Mouse (Mus musculus) embryonic facial prominence, embryonic 10.5 days (tissue): ENCODE data around the gene Evc2. TPM values are rescaled to one million over a fixed set of nuclear protein-coding genes. Genes with fewer than 3 reads are reported as not detected.
A peak's percentile ranks its signal among the peaks of the same experiment; 100 is the strongest.

Experiments used
- DNase-seq: peaks from one replicate; pipeline ENCODE4 v3.0.0-alpha.2; 2017; ENCODE audit warnings: low spot score
- H3K27ac ChIP-seq: fragments of 300-500 bp; sonication (generic); replicated peaks from 2 replicates; pipeline ENCODE4 v1.5.1; 2016; ENCODE audit warnings: mild to moderate bottlenecking
- H3K27me3 ChIP-seq: fragments of 300-500 bp; sonication (generic); replicated peaks from 2 replicates; pipeline ENCODE4 v1.6.1; 2016; ENCODE audit warnings: low read depth, mild to moderate bottlenecking; ENCODE audit not compliant: poor library complexity, severe bottlenecking
- H3K36me3 ChIP-seq: fragments of 300-500 bp; sonication (generic); replicated peaks from 2 replicates; pipeline ENCODE4 v1.6.1; 2016; ENCODE audit warnings: mild to moderate bottlenecking, moderate library complexity
- H3K4me1 ChIP-seq: fragments of 300-500 bp; sonication (generic); 2 replicates; pipeline ENCODE4 v1.6.1; 2016
- H3K4me3 ChIP-seq: fragments of 300-500 bp; sonication (generic); 2 replicates; pipeline ENCODE4 v1.5.1; 2016; ENCODE audit warnings: mild to moderate bottlenecking, moderate library complexity
- H3K9me3 ChIP-seq: fragments of 300-500 bp; sonication (generic); 2 replicates; pipeline ENCODE4 v1.6.1; 2016; ENCODE audit warnings: mild to moderate bottlenecking
- WGBS: fragments of 180-500 bp; shearing (Covaris S2); methylation state at CpG from one replicate; pipeline ENCODE4 v1.1.7; 2016; 5-methylcytosine and 5-hydroxymethylcytosine counted together
- polyA plus RNA-seq: library from polyadenylated mRNA; unstranded; fragments of >200 nt; fragmentation: Nextera tagmentation; extraction: Ambion mirVana; gene quantifications from 2 replicates; pipeline ENCODE4 v1.2.1, GENCODE M21; 2016

Gene Evc2
- polyA plus RNA-seq, 1 experiment from 2014 or later: 21.9 TPM

- Histone ChIP-seq H3K27ac (no peak overlapping the region), H3K36me3 (peaks cover 65% of the 10 kb centered on the region)
Observed at GRCm38 (mm10) chr5:37332066-37332465, 6.2 kb upstream of the Evc2 start.

GRCm38 (mm10) chr5:37335061-37335460 lies 3.2 kb upstream of the Evc2 start:
- peaks cover 39% of the 10 kb centered on the region for H3K36me3 ChIP-seq
- no peak for DNase-seq
- 51% methylated on average over 3 of the region's 3 CpGs for WGBS
- peaks cover 55% of the 10 kb centered on the region for H3K4me1 ChIP-seq
- no peaks in the 10 kb centered on the region; the same call in 1 of the 2 replicates for H3K27me3 ChIP-seq
- H3K27ac ChIP-seq: no peak overlapping the region
- no peaks in the 10 kb centered on the region for H3K9me3 ChIP-seq
- 0 out of 2 replicates have a peak overlapping the region, but pooled peaks have one; percentile 69 for H3K4me3 ChIP-seq

More at GRCm38 (mm10) chr5:37332066-37332465, 6.2 kb upstream of the Evc2 start:
- H3K27me3 ChIP-seq: no peaks in the 10 kb centered on the region
- no peak for DNase-seq
- peaks cover 26% of the 10 kb centered on the region for H3K4me1 ChIP-seq
- 80% methylated on average over 4 of the region's 4 CpGs for WGBS
- no peaks in the 10 kb centered on the region for H3K9me3 ChIP-seq
- no peak overlapping the region for H3K4me3 ChIP-seq

GRCm38 (mm10) chr5:37336485-37337105 lies 1.7 kb upstream of the Evc2 start, which contains the start of gene Evc:
TSS of gene Evc (minus strand) at chr5:37336894.
- Histone ChIP-seq H3K36me3 (peaks cover 29% of the 10 kb centered on the region), H3K4me1 (peaks cover 59% of the 10 kb centered on the region), H3K4me3 (peak within 1 kb of the TSS; percentile 69), H3K27ac (peak within 1 kb of the TSS; percentile 84), H3K27me3 (no peaks in the 10 kb centered on the region; the same call in 1 of the 2 replicates), H3K9me3 (no peaks in the 10 kb centered on the region)
- peak; percentile 90 for DNase-seq
- WGBS: under 1% methylated on average over 48 of the region's 48 CpGs

DNA sequence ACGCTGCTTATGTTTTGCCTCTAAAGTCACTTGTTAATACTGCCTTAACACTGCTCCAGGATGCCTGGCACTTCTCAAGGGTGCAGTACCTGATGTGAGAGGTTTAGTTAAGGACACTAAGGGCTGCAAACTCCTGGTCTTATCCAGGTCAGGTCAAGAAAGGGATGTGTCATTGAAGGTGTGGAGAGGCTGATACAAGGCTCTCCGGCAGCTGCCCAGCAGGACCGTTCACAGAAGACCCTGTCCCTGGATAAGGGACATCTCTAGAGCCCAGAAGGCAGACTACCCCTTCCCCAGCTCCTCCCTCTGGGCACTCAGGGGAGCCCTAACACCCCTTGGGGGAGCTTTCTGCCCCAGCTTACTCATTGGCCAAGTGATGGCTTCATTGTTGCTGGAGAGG lies 603 bp upstream of the Evc2 start:
- peak; percentile 14 for DNase-seq
- no peaks in the 10 kb centered on the region; the same call in 1 of the 2 replicates for H3K27me3 ChIP-seq
- peak overlapping the region; percentile 69 for H3K4me3 ChIP-seq
- H3K4me1 ChIP-seq: peaks cover 59% of the 10 kb centered on the region
- WGBS: 67% methylated on average over 3 of the region's 3 CpGs
- H3K27ac ChIP-seq: peak overlapping the region; percentile 84
- H3K9me3 ChIP-seq: no peaks in the 10 kb centered on the region
- H3K36me3 ChIP-seq: peaks cover 28% of the 10 kb centered on the region

- H3K9me3 ChIP-seq: no peaks in the 10 kb centered on the region
- H3K4me1 ChIP-seq: peaks cover 15% of the 10 kb centered on the region
Observed at GRCm38 (mm10) chr5:37343962-37344361, 5.7 kb downstream of the Evc2 start.

GRCm38 (mm10) chr5:37351791-37352190 lies 13.5 kb downstream of the Evc2 start:
- H3K4me3 ChIP-seq: no peak overlapping the region
- WGBS: 93% methylated on average over 2 of the region's 2 CpGs
- peaks cover 9% of the 10 kb centered on the region for H3K4me1 ChIP-seq
- H3K27me3 ChIP-seq: no peaks in the 10 kb centered on the region
- peaks cover 5% of the 10 kb centered on the region; the same call in 1 of the 2 replicates for H3K9me3 ChIP-seq
- H3K27ac ChIP-seq: no peak overlapping the region
- peaks cover 59% of the 10 kb centered on the region for H3K36me3 ChIP-seq
- DNase-seq: no peak

More at GRCm38 (mm10) chr5:37343962-37344361, 5.7 kb downstream of the Evc2 start:
- 79% methylated on average over 2 of the region's 2 CpGs for WGBS
- Histone ChIP-seq H3K27me3 (no peaks in the 10 kb centered on the region), H3K4me3 (no peak overlapping the region), H3K27ac (no peak overlapping the region), H3K36me3 (peaks cover 53% of the 10 kb centered on the region)
- no peak for DNase-seq

- H3K4me3 ChIP-seq: no peak overlapping the region
- H3K36me3 ChIP-seq: peaks cover 65% of the 10 kb centered on the region
- 83% methylated on average over 4 of the region's 4 CpGs for WGBS
- peaks cover 9% of the 10 kb centered on the region for H3K4me1 ChIP-seq
- H3K27me3 ChIP-seq: no peaks in the 10 kb centered on the region
- DNase-seq: peak; percentile 53
- H3K27ac ChIP-seq: no peak overlapping the region
- peaks cover 5% of the 10 kb centered on the region; the same call in 1 of the 2 replicates for H3K9me3 ChIP-seq
Observed at GRCm38 (mm10) chr5:37354385-37354784, 16.1 kb downstream of the Evc2 start.

DNA sequence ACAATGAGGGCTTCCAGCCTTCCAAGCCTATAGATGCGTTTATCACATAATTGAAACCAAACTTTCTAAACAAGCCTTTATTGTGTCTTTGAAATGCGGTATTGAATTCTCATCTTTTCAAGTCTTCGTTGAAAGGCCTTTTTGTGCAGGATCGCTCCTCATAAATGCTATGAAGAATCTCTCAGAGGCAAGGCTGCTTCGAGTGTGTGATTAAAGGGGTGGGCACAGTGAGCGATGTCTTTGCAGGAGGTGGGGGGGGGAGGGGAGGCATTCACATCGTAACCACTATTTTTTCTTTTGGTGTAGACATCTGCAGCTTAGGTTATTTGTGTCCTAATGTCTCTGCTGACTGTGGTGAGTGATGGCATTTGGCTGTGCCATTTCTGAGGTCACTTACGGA lies 17.7 kb downstream of the Evc2 start:
- Histone ChIP-seq H3K4me1 (peaks cover 9% of the 10 kb centered on the region), H3K27me3 (no peaks in the 10 kb centered on the region), H3K4me3 (no peak overlapping the region), H3K9me3 (peaks cover 5% of the 10 kb centered on the region; the same call in 1 of the 2 replicates), H3K36me3 (peaks cover 65% of the 10 kb centered on the region), H3K27ac (no peak overlapping the region)
- DNase-seq: no peak
- 61% methylated on average over 8 of the region's 8 CpGs for WGBS

DNA sequence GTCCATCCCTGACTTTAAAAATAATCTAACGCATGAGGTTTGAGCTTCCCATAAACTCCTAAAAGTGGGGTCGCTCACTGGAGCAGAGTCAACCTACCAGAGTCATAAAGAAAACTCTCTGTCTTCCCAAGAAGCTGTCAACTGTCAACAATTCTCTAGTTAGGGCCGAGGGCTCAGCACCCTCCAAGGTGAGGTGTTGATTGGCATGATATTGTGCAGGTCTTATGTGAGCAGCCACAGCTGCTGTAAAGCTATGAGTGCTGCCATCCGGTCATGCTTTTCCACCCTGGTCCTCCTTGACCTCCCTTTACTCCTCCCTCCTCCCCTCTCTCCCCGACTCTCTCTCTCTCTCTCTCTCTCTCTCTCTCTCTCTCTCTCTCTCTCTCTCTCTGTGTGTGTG lies 24.3 kb downstream of the Evc2 start:
- Histone ChIP-seq H3K27me3 (no peaks in the 10 kb centered on the region), H3K36me3 (peaks cover 82% of the 10 kb centered on the region), H3K4me1 (no peaks in the 10 kb centered on the region), H3K27ac (no peak overlapping the region), H3K4me3 (no peak overlapping the region), H3K9me3 (no peaks in the 10 kb centered on the region)
- 83% methylated on average over 5 of the region's 5 CpGs for WGBS
- no peak for DNase-seq

DNA sequence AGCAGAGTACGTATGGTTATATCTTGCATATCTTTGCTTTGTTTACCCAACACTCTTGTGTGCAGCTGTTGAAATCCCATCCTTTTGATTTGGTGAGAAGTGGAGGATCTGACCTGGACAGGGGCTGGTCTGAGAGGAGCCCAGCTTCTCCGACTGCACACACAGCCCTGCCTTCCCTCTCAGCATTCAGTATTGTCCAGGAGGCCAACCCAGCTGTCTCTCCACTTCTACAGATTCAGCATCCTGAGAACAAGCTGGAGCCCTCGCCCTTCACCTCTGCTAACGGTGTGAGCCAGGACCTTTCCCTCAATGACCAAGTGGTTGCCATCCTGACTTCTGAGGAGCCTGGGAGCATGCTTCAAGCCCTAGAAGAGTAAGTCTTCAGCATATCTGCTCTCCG lies 25.0 kb downstream of the Evc2 start:
- no peak for DNase-seq
- no peaks in the 10 kb centered on the region for H3K9me3 ChIP-seq
- H3K27ac ChIP-seq: no peak overlapping the region
- H3K27me3 ChIP-seq: no peaks in the 10 kb centered on the region
- WGBS: 88% methylated on average over 5 of the region's 5 CpGs
- H3K36me3 ChIP-seq: peaks cover 76% of the 10 kb centered on the region
- H3K4me1 ChIP-seq: no peaks in the 10 kb centered on the region
- no peak overlapping the region for H3K4me3 ChIP-seq

GRCm38 (mm10) chr5:37365751-37366150 lies 27.5 kb downstream of the Evc2 start:
- no peaks in the 10 kb centered on the region for H3K4me1 ChIP-seq
- no peak overlapping the region for H3K4me3 ChIP-seq
- peaks cover 75% of the 10 kb centered on the region for H3K36me3 ChIP-seq
- H3K9me3 ChIP-seq: no peaks in the 10 kb centered on the region
- H3K27me3 ChIP-seq: no peaks in the 10 kb centered on the region
- DNase-seq: no peak
- H3K27ac ChIP-seq: no peak overlapping the region

DNA sequence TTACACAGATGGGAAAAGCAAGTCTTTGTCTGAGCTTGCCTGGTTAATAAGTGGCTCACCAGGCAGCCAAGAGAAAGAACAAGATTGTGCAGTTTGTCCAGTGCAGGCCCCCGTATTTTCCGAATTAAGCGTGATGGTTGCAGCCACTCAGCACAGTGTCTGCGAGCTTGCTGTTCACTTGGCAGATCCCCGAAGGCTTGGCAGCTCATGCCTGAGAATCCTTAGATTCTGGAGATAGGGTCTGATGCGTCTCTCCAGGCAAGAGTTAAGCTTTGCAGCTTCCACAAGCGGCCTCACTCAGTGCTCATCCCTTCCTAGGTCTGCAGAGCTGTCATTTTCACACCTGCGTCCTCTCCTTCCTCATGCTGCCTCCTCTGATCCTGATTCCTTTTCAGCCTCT lies 30.5 kb downstream of the Evc2 start:
- H3K27ac ChIP-seq: no peak overlapping the region
- peaks cover 90% of the 10 kb centered on the region for H3K36me3 ChIP-seq
- H3K9me3 ChIP-seq: no peaks in the 10 kb centered on the region
- no peaks in the 10 kb centered on the region for H3K4me1 ChIP-seq
- DNase-seq: no peak
- H3K27me3 ChIP-seq: no peaks in the 10 kb centered on the region
- H3K4me3 ChIP-seq: no peak overlapping the region
- WGBS: 89% methylated on average over 8 of the region's 8 CpGs

DNA sequence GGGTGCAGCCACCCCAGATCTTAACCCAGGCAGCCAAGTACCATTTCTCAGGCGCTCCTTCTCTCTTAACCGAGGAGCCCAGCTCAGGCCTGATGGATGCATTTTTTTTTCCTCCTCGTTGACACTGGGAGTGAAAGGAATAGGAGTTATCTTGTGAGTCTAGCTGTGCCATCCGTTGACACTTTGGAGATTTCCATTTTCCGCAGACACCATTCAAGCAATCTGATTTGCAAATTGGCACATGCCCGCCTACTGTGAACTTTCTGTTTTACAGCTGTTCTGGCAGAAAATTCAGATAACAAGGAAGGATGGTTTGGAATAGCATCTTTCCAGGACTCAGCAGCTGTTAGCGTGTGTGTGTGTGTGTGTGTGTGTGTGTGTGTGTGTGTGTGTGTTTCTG lies 39.1 kb downstream of the Evc2 start:
- H3K36me3 ChIP-seq: peaks cover 96% of the 10 kb centered on the region
- DNase-seq: no peak

More for the DNA sequence above, 39.1 kb downstream of the Evc2 start:
- Histone ChIP-seq H3K4me1 (no peaks in the 10 kb centered on the region), H3K27ac (no peak overlapping the region), H3K27me3 (no peaks in the 10 kb centered on the region), H3K4me3 (no peak overlapping the region), H3K9me3 (no peaks in the 10 kb centered on the region)
- WGBS: 88% methylated on average over 7 of the region's 7 CpGs
